Mouse (Mus musculus): ENCODE results near the gene Slc35b1. TPM values are rescaled to one million over a fixed set of nuclear protein-coding genes. Genes with fewer than 3 reads are reported as not detected.

Gene Slc35b1
- polyA plus RNA-seq, 1 experiment from 2014 or later = 125 TPM

DNA sequence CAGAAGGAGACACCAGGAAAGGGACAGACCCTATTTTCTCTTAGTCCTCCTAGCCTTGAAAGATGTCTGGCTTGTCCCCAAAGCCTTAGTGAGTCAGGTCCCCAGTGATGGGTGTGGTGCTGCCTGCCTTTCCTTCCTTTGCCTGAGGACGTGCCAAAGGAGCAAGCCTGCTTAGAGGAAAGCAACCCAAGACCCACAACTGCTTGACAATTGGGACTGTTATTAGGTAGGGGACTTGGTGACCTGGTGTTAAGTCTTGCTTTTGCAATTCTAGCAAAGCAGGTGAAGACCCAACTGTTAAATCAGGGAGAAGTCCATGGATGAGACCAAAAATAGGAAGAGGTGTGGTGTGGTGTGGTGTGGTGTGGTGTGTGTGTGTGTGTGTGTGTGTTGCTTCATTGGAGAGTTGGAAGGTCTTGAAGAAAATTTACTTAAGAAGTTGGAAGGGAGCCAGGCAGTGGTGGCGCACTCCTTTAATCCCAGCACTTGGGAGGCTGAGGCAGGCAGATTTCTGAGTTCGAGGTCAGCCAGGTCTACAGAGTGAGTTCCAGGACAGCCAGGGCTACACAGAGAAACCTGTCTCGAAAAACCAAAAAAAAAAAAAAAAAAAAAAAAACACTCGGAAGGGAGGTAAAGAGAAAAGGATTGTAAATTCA is 1.0 kb upstream of the Slc35b1 start:
- Histone ChIP-seq H3K27ac (no peak overlapping the region), H3K4me1 (replicated peaks) (peaks cover 13% of the 10 kb centered on the region), H3K4me3 (replicated peaks) (no peak overlapping the region), H3K9ac (replicated peaks) (no peak overlapping the region), H3K36me3 (peaks cover 58% of the 10 kb centered on the region), H3K9me3 (no peaks in the 10 kb centered on the region), H3K27me3 (no peaks in the 10 kb centered on the region), H3K4me2 (no peak overlapping the region)
- ATAC-seq (ENCODE audit: insufficient number of reproducible peaks, insufficient read depth, low FRiP score, low TSS enrichment, low read depth) = no peak
- WGBS = 81% methylated on average over 5 of the region's 5 CpGs

DNA sequence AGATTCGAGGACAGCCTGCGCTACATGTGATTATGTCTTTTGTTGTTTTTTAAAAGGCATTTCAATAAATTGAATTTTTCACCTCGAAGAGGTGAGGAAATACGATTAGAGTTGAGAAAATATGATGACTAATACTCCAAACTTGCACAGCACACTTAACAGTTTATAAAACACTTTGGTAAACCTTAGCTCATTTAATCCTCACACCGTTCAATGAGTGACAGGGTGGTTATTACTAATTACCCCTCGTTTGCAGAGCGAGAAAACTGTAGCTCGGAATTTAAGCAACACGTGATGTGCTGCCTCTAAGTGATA is 531 bp upstream of the Slc35b1 start:
- H3K4me3 ChIP-seq (replicated peaks) = peak overlapping the region; percentile 85
- ATAC-seq (ENCODE audit: insufficient number of reproducible peaks, insufficient read depth, low FRiP score, low TSS enrichment, low read depth) = no peak; the same call in 1 of the 2 replicates
- WGBS = 40% methylated on average over 9 of the region's 9 CpGs
- H3K9ac ChIP-seq (replicated peaks) = no peak overlapping the region
- H3K9me3 ChIP-seq = no peaks in the 10 kb centered on the region
- H3K4me2 ChIP-seq = peak overlapping the region; percentile 42
- H3K4me1 ChIP-seq (replicated peaks) = peaks cover 13% of the 10 kb centered on the region
- H3K27me3 ChIP-seq = no peaks in the 10 kb centered on the region
- H3K36me3 ChIP-seq = peaks cover 58% of the 10 kb centered on the region
- H3K27ac ChIP-seq = no peak overlapping the region

DNA sequence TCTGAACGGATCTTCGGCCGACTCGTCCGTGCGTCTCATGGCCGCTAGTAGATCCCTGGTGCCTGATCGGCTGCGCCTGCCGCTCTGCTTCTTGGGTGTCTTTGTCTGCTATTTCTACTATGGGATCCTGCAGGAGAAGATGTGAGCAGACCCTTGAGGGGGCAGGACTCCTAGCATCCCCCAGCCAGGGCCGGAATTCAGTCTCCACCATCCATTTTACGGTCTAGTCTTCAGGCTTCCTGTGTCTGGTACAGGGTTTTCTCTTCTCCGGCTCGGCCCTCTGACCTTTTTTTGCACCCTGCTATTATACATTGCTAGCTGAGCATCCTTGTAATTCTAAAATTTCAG is 455 bp downstream of the Slc35b1 start:
- Histone ChIP-seq H3K27ac (peak overlapping the region; percentile 74), H3K4me2 (peak overlapping the region; percentile 62), H3K9me3 (no peaks in the 10 kb centered on the region), H3K9ac (replicated peaks) (peak overlapping the region; percentile 77), H3K27me3 (no peaks in the 10 kb centered on the region), H3K36me3 (peaks cover 61% of the 10 kb centered on the region), H3K4me3 (replicated peaks) (peak overlapping the region; percentile 85), H3K4me1 (replicated peaks) (peaks cover 13% of the 10 kb centered on the region)
- ATAC-seq (ENCODE audit: insufficient number of reproducible peaks, insufficient read depth, low FRiP score, low TSS enrichment, low read depth) = no peak
- WGBS = under 1% methylated on average over 14 of the region's 14 CpGs

DNA sequence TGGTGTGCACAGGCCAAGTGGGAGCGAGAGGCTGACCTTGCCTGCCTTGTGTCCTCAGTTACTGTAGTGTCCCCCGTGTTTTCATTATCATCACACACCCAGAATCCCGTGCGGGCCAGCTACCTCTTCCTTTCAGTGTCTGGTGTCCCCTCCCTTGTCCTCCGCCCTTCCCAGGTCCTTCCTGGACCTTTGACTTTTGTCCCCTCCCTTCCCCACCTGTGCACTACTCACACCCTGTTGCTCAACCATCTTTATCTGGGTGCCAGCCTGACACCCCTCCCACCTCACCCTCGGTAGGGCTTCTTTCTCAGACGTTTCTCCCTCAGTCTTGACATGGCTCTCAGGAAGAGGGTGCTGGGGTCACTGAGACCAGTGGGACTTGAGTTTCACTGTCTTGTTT is 2.9 kb downstream of the Slc35b1 start:
- Histone ChIP-seq H3K9ac (replicated peaks) (no peak overlapping the region), H3K9me3 (no peaks in the 10 kb centered on the region), H3K4me2 (no peak overlapping the region), H3K36me3 (peaks cover 61% of the 10 kb centered on the region), H3K4me3 (replicated peaks) (no peak overlapping the region), H3K27ac (no peak overlapping the region), H3K4me1 (replicated peaks) (peaks cover 13% of the 10 kb centered on the region), H3K27me3 (no peaks in the 10 kb centered on the region)
- 85% methylated on average over 7 of the region's 7 CpGs for WGBS
- no peak for ATAC-seq (ENCODE audit: insufficient number of reproducible peaks, insufficient read depth, low FRiP score, low TSS enrichment, low read depth)

DNA sequence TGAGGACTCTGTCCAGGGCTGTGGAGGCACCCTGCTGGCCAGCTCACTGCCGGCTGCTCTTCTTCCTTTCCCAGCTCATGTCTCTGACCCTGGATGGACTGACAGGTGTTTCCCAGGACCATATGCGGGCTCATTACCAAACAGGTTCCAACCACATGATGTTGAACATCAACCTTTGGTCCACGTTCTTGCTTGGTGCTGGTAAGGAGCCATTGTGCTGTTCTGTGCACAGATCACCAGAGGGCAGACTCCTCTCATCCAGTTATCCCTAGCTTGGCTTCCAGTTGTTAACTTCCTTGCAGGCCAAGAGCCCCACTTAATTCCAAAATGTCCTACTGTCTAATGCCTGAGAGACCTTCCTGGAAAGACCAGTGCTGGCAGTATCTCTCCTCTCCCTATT is 4.5 kb downstream of the Slc35b1 start:
- Histone ChIP-seq H3K27ac (no peak overlapping the region), H3K4me1 (replicated peaks) (peaks cover 13% of the 10 kb centered on the region), H3K36me3 (peaks cover 63% of the 10 kb centered on the region), H3K4me2 (no peak overlapping the region), H3K4me3 (replicated peaks) (no peak overlapping the region), H3K9me3 (no peaks in the 10 kb centered on the region), H3K27me3 (no peaks in the 10 kb centered on the region), H3K9ac (replicated peaks) (no peak overlapping the region)
- ATAC-seq (ENCODE audit: insufficient number of reproducible peaks, insufficient read depth, low FRiP score, low TSS enrichment, low read depth) = no peak
- 79% methylated on average over 3 of the region's 3 CpGs for WGBS

DNA sequence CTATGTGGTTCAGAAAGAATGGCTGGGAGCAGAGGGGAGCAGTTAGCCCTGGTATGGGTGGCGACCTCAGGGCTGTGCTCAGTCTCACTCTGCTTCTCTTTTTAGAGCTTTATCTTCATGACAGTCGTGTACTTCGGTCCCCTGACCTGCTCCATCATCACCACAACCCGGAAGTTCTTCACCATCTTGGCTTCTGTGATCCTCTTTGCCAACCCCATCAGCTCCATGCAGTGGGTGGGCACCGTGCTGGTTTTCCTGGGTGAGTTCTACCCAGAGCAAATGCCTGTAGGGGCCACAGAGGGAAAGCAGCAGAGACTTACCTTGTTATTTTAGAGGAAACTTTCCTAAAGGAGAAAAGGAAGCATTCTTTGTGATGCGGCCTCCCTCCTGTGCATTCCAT is 5.9 kb downstream of the Slc35b1 start:
- H3K9me3 ChIP-seq = no peaks in the 10 kb centered on the region
- ATAC-seq (ENCODE audit: insufficient number of reproducible peaks, insufficient read depth, low FRiP score, low TSS enrichment, low read depth) = no peak
- no peak overlapping the region for H3K4me3 ChIP-seq (replicated peaks)
- no peaks in the 10 kb centered on the region for H3K27me3 ChIP-seq
- no peak overlapping the region for H3K9ac ChIP-seq (replicated peaks)
- H3K36me3 ChIP-seq = peaks cover 63% of the 10 kb centered on the region
- H3K4me1 ChIP-seq (replicated peaks) = peaks cover 12% of the 10 kb centered on the region
- 91% methylated on average over 6 of the region's 6 CpGs for WGBS
- H3K27ac ChIP-seq = no peak overlapping the region
- H3K4me2 ChIP-seq = no peak overlapping the region

DNA sequence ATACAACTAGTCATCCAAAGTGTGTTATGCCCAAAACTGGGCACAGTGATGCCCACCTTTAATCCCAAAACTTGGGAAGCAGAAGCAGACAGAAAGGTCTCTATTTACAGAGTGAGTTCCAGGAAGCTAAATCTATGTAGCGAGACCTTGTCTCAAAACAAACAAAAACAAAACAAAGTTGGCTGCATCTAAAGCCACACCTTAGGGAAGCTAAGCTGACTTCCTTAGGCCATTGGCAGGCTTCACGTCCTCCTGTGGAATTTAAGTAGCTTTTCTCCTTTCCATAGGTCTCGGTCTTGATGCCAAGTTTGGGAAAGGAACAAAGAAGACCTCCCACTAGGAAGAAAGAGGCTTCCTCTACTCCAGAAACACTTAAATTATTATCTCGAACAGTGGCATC is 6.7 kb downstream of the Slc35b1 start:
- H3K27me3 ChIP-seq = no peaks in the 10 kb centered on the region
- H3K4me2 ChIP-seq = no peak overlapping the region
- 79% methylated on average over 4 of the region's 4 CpGs for WGBS
- H3K4me3 ChIP-seq (replicated peaks) = no peak overlapping the region
- no peaks in the 10 kb centered on the region for H3K9me3 ChIP-seq
- peaks cover 62% of the 10 kb centered on the region for H3K36me3 ChIP-seq
- H3K4me1 ChIP-seq (replicated peaks) = peaks cover 5% of the 10 kb centered on the region; the same call in 1 of the 2 replicates
- no peak overlapping the region for H3K27ac ChIP-seq
- H3K9ac ChIP-seq (replicated peaks) = no peak overlapping the region
- ATAC-seq (ENCODE audit: insufficient number of reproducible peaks, insufficient read depth, low FRiP score, low TSS enrichment, low read depth) = no peak

DNA sequence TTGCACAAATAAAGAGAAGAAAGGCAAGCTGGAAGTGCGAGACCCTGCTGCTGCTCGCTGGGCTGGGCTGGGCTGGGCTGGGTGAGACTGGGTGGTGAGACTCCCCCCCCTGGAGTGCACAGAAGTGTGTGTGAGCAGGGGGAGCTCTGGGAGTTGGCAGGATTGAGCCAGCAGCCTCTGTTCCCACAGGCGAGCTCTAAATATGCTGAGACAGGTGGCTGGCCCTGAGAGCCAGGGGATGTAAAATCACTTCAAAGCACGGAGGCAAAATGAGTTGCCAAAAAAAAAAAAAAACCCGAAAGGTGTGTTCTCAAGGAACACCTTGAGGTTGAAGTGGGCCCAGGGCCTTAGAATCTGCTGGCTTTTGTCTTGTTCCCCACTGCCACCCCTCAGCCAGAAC is 7.3 kb downstream of the Slc35b1 start:
- ATAC-seq (ENCODE audit: insufficient number of reproducible peaks, insufficient read depth, low FRiP score, low TSS enrichment, low read depth) = no peak
- no peak overlapping the region for H3K4me2 ChIP-seq
- H3K9ac ChIP-seq (replicated peaks) = no peak overlapping the region
- 66% methylated on average over 5 of the region's 5 CpGs for WGBS
- H3K4me1 ChIP-seq (replicated peaks) = no peaks in the 10 kb centered on the region; the same call in 1 of the 2 replicates
- H3K4me3 ChIP-seq (replicated peaks) = no peak overlapping the region
- H3K27ac ChIP-seq = peak overlapping the region; percentile 59; the same call in 1 of the 2 replicates
- no peaks in the 10 kb centered on the region for H3K27me3 ChIP-seq
- H3K9me3 ChIP-seq = no peaks in the 10 kb centered on the region
- peaks cover 56% of the 10 kb centered on the region for H3K36me3 ChIP-seq

DNA sequence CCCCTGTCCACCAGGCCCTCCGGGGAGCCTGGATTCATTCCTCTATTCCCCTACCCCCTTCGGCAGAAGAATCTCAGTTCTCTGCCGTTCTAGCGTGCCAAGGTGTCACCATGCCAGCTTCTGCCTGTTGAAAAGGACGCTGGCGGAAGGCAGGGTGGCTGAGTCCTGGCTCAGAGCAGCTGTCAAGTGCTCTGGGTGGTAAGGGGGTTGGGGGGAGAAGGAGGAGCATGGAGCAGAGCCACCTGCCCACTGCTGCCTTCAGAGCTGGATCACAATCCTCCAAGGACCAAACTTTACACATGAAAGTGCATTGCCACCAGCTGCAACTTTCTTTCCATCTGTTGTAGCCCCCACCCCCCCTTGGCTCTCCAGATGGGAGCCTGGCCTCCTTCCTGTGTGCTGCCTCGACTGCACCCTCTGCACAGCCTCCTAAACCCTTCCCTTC is 7.8 kb downstream of the Slc35b1 start:
- Histone ChIP-seq H3K36me3 (peaks cover 51% of the 10 kb centered on the region), H3K9ac (replicated peaks) (no peak overlapping the region)

DNA sequence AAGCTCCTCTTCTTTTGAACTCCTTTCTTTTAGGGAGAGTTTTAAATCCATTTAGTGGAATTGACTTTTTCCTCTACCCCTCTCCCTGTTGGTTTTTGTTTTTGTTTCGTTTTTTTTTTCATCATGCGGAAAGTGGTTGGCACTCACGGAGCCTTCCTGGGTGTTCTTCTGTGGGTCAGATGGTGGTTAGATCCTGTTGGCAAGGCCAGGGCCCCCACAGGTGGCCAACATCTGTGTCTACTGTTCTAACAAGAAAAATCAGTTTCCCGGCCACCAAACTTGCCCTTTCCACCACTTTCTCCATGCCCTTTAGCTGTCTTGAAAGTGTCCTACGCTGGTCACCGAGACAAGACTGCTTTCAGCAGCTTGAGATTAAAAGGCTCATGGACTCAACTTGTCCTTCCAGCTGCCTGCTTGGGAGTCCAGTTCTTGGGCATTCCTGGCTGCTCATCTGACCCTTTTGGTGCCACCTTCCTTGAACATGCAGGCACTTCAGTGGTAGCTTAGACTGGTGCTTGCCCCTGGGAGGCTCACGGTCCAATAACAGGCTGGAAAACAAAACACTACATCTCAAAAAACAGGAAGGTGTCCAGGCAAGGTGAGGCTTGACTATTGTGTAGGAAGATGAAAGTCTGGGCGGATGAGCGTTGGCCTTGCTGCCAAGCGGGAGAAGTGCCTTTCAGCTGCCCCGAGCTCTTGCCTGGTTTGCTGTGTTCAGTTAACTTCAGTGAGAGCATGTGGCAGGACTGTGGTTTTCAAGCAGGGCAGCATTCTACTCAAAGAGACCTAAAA is 8.4 kb downstream of the Slc35b1 start:
- Histone ChIP-seq H3K27ac (peak overlapping the region; percentile 68; the same call in 1 of the 2 replicates), H3K36me3 (peaks cover 45% of the 10 kb centered on the region), H3K27me3 (no peaks in the 10 kb centered on the region), H3K4me3 (replicated peaks) (no peak overlapping the region), H3K9ac (replicated peaks) (no peak overlapping the region), H3K9me3 (no peaks in the 10 kb centered on the region), H3K4me1 (replicated peaks) (no peaks in the 10 kb centered on the region; the same call in 1 of the 2 replicates), H3K4me2 (no peak overlapping the region)
- 62% methylated on average over 11 of the region's 11 CpGs for WGBS
- no peak for ATAC-seq (ENCODE audit: insufficient number of reproducible peaks, insufficient read depth, low FRiP score, low TSS enrichment, low read depth)

More for the DNA sequence above, 7.8 kb downstream of the Slc35b1 start:
- 43% methylated on average over 7 of the region's 7 CpGs for WGBS
- ATAC-seq (ENCODE audit: insufficient number of reproducible peaks, insufficient read depth, low FRiP score, low TSS enrichment, low read depth) = no peak
- peak overlapping the region; percentile 57; the same call in 1 of the 2 replicates for H3K27ac ChIP-seq
- H3K27me3 ChIP-seq = no peaks in the 10 kb centered on the region
- H3K4me2 ChIP-seq = no peak overlapping the region
- H3K4me1 ChIP-seq (replicated peaks) = no peaks in the 10 kb centered on the region; the same call in 1 of the 2 replicates
- no peak overlapping the region for H3K4me3 ChIP-seq (replicated peaks)
- no peaks in the 10 kb centered on the region for H3K9me3 ChIP-seq

DNA sequence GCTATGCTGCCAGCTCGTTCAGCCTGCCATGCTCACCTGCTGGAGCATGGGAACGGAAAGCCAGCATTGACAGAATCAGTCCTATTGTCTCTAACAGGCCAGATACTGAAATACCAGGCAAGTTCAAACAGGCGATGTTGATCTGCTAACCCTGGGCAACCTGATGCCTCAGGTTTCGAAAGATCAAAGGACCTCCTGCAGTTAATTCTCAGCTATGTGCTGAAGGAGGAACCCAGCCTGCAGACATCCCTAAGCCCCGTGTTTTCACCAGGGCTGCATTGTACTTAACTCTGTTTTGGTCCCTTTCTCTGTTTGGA is 9.0 kb downstream of the Slc35b1 start:
- WGBS = 12% methylated on average over 5 of the region's 5 CpGs
- peaks cover 39% of the 10 kb centered on the region for H3K36me3 ChIP-seq
- H3K9me3 ChIP-seq = no peaks in the 10 kb centered on the region
- no peak for ATAC-seq (ENCODE audit: insufficient number of reproducible peaks, insufficient read depth, low FRiP score, low TSS enrichment, low read depth)
- H3K9ac ChIP-seq (replicated peaks) = no peak overlapping the region
- H3K4me2 ChIP-seq = no peak overlapping the region
- no peaks in the 10 kb centered on the region; the same call in 1 of the 2 replicates for H3K4me1 ChIP-seq (replicated peaks)
- H3K4me3 ChIP-seq (replicated peaks) = no peak overlapping the region
- H3K27me3 ChIP-seq = no peaks in the 10 kb centered on the region
- peak overlapping the region; percentile 68; the same call in 1 of the 2 replicates for H3K27ac ChIP-seq

All from limb, embryonic 12.5 days (tissue).